Comparison of ENCODE assay signal across 13 mouse cellular contexts in genomic region chr7:139398111-139398510, GRCm38 (mm10). TPM values are rescaled to one million over a fixed set of nuclear protein-coding genes. Genes with fewer than 3 reads are reported as not detected.
DNase-seq lines count a peak whose midpoint lies in the region; ATAC-seq and TF ChIP-seq lines count a peak whose summit lies in the region.
"Had no signal": no experiment of that assay in that cellular context is flagged by ENCODE, and none has a peak within 500 bp of the region (broad histone marks: within the 10 kb centered on the region; RNA-seq: fewer than 3 reads in every experiment).

No protein-coding gene starts in this region.

- ATAC-seq in cerebellum, adult (ENCODE audit: insufficient number of reproducible peaks, low FRiP score, low TSS enrichment): no peak

- H3K4me3 ChIP-seq in kidney, adult 2 months (ENCODE audit: insufficient read depth, low read depth, low read length): no peak overlapping the region
- H3K4me3 ChIP-seq in layer of hippocampus, adult 2 months: no peak overlapping the region
- H3K4me3 ChIP-seq: gastrocnemius, adult 2 months; heart, embryonic 15.5 days; liver, embryonic 12.5 days; myocyte had no signal

- no peaks in the 10 kb centered on the region for H3K36me3 ChIP-seq in kidney, adult 2 months (ENCODE audit: control insufficient read depth, insufficient read depth, low read length)
- H3K36me3 ChIP-seq: heart, embryonic 15.5 days; liver, embryonic 12.5 days had no signal

- no peak for TF ChIP-seq CTCF in kidney, adult 2 months (conservative IDR thresholded peaks at IDR 0.05; ENCODE audit: insufficient read depth, insufficient read length, low read depth, low read length)
- no peak for TF ChIP-seq CTCF in layer of hippocampus, adult 2 months (conservative IDR thresholded peaks at IDR 0.05)

- peaks cover 32% of the 10 kb centered on the region for H3K4me1 ChIP-seq in kidney, adult 2 months (ENCODE audit: control insufficient read depth, insufficient read depth, low read length)

- peak; percentile 65 to 70 for DNase-seq in cerebellum, adult 18-20 months
- peak; percentile 61 for DNase-seq in kidney, adult 2 months
- DNase-seq in kidney, adult 8-10 months: no peak
- DNase-seq in cerebellum, adult 9-10 months: peak; percentile 80
- DNase-seq in kidney, postnatal 25 days: peak; percentile 16 to 60
- DNase-seq in right cerebral cortex, postnatal 25 days: no peak
- no peak for DNase-seq in layer of hippocampus, adult 2 months (ENCODE audit: low spot score in 2 of 2)
- DNase-seq: embryo, embryonic 11 days had no signal

- WGBS in kidney, adult 2 months: 45% methylated on average over 5 of the region's 5 CpGs

- H3K27me3 ChIP-seq in kidney, adult 2 months (replicated peaks; ENCODE audit: control insufficient read depth, insufficient read depth, low read length): no peaks in the 10 kb centered on the region
- H3K27me3 ChIP-seq: heart, embryonic 15.5 days; liver, embryonic 12.5 days had no signal

- no peak overlapping the region for H3K27ac ChIP-seq in kidney, adult 2 months (ENCODE audit: insufficient read depth, low read depth, low read length)
- no peak overlapping the region for H3K27ac ChIP-seq in layer of hippocampus, adult 2 months
- H3K27ac ChIP-seq: gastrocnemius, adult 2 months; liver, embryonic 12.5 days had no signal

- no peak for TF ChIP-seq POLR2A in kidney, adult 2 months (IDR thresholded peaks at IDR 0.05; ENCODE audit: low read depth, low read length)

RNA-seq across cellular contexts. Expression of gene Inpp5a, which starts 9.2 kb away (rescaled TPM):
- 25.1 and 27.5 TPM in 2 replicates for polyA plus RNA-seq in kidney, adult 2 months (2012; rRNA removed)
- 10 to 100 TPM; 39.2 to 41.1 TPM for total RNA-seq in layer of hippocampus, adult 2 months (2021)

Comparison
In these comparisons a context has a peak if more than half of its experiments do, and no peak if none do; other contexts are left out.
1. DNase-seq: peak in cerebellum, adult 18-20 months (2 of 2), kidney, adult 2 months (single experiment), cerebellum, adult 9-10 months (single experiment) and kidney, postnatal 25 days (2 of 2); none in kidney, adult 8-10 months (0 of 2), right cerebral cortex, postnatal 25 days (single experiment) and layer of hippocampus, adult 2 months (0 of 2).